Mouse (Mus musculus): ENCODE data around the gene Olfr523. TPM values are rescaled to one million over a fixed set of nuclear protein-coding genes. Genes with fewer than 3 reads are reported as not detected.

Gene Olfr523
- polyA plus RNA-seq, 1 experiment = not detected

GRCm38 (mm10) chr7:140208153-140208552 lies 35.1 kb downstream of the Olfr523 start:
- Histone ChIP-seq H3K4me3 (ENCODE audit: insufficient read depth, low read depth, low read length) (no peak overlapping the region), H3K4me1 (ENCODE audit: control insufficient read depth, insufficient read depth, low read length) (no peaks in the 10 kb centered on the region), H3K27ac (ENCODE audit: insufficient read depth, low read depth, low read length) (no peak overlapping the region)
- 74% methylated on average over 8 of the region's 8 CpGs for WGBS
- TF ChIP-seq POLR2A (IDR thresholded peaks at IDR 0.05; ENCODE audit: insufficient read depth, low read depth, low read length) (no peak), CTCF (IDR thresholded peaks at IDR 0.05; ENCODE audit: insufficient read depth, low read depth, low read length) (no peak)

GRCm38 (mm10) chr7:140208677-140209076 lies 35.7 kb downstream of the Olfr523 start:
- H3K4me1 ChIP-seq (ENCODE audit: control insufficient read depth, insufficient read depth, low read length) = no peaks in the 10 kb centered on the region
- 78% methylated on average over 3 of the region's 3 CpGs for WGBS
- no peak overlapping the region for H3K27ac ChIP-seq (ENCODE audit: insufficient read depth, low read depth, low read length)
- no peak overlapping the region for H3K4me3 ChIP-seq (ENCODE audit: insufficient read depth, low read depth, low read length)
- TF ChIP-seq POLR2A (IDR thresholded peaks at IDR 0.05; ENCODE audit: insufficient read depth, low read depth, low read length) (no peak), CTCF (IDR thresholded peaks at IDR 0.05; ENCODE audit: insufficient read depth, low read depth, low read length) (no peak)

- TF ChIP-seq POLR2A (IDR thresholded peaks at IDR 0.05; ENCODE audit: insufficient read depth, low read depth, low read length) = no peak
- TF ChIP-seq CTCF (IDR thresholded peaks at IDR 0.05; ENCODE audit: insufficient read depth, low read depth, low read length) = no peak
- Histone ChIP-seq H3K4me3 (ENCODE audit: insufficient read depth, low read depth, low read length) (no peak overlapping the region), H3K4me1 (ENCODE audit: control insufficient read depth, insufficient read depth, low read length) (no peaks in the 10 kb centered on the region), H3K27ac (ENCODE audit: insufficient read depth, low read depth, low read length) (no peak overlapping the region)
- WGBS = 86% methylated on average over 5 of the region's 5 CpGs
Observed at GRCm38 (mm10) chr7:140213841-140214240, 40.8 kb downstream of the Olfr523 start.

GRCm38 (mm10) chr7:140217967-140218366 lies 45.0 kb downstream of the Olfr523 start, which contains the start of gene Cd163l1:
Cd163l1 (plus strand) TSS chr7:140218267.
- WGBS = 83% methylated on average over 2 of the region's 2 CpGs
- TF ChIP-seq CTCF (IDR thresholded peaks at IDR 0.05; ENCODE audit: insufficient read depth, low read depth, low read length) = no peak
- no peak for TF ChIP-seq POLR2A (IDR thresholded peaks at IDR 0.05; ENCODE audit: insufficient read depth, low read depth, low read length)
- no peaks in the 10 kb centered on the region for H3K4me1 ChIP-seq (ENCODE audit: control insufficient read depth, insufficient read depth, low read length)
- H3K27ac ChIP-seq (ENCODE audit: insufficient read depth, low read depth, low read length) = no peak within 1 kb of the TSS
- no peak within 1 kb of the TSS for H3K4me3 ChIP-seq (ENCODE audit: insufficient read depth, low read depth, low read length)

- WGBS = 17% methylated on average over 1 of the region's 1 CpGs
- Histone ChIP-seq H3K4me1 (ENCODE audit: control insufficient read depth, insufficient read depth, low read length) (no peaks in the 10 kb centered on the region), H3K4me3 (ENCODE audit: insufficient read depth, low read depth, low read length) (no peak overlapping the region), H3K27ac (ENCODE audit: insufficient read depth, low read depth, low read length) (no peak overlapping the region)
- no peak for TF ChIP-seq POLR2A (IDR thresholded peaks at IDR 0.05; ENCODE audit: insufficient read depth, low read depth, low read length)
- no peak for TF ChIP-seq CTCF (IDR thresholded peaks at IDR 0.05; ENCODE audit: insufficient read depth, low read depth, low read length)
Observed at GRCm38 (mm10) chr7:140219268-140219667, 46.3 kb downstream of the Olfr523 start.

GRCm38 (mm10) chr7:140220375-140220774 lies 47.4 kb downstream of the Olfr523 start:
- 90% methylated on average over 4 of the region's 4 CpGs for WGBS
- TF ChIP-seq CTCF (IDR thresholded peaks at IDR 0.05; ENCODE audit: insufficient read depth, low read depth, low read length) (no peak), POLR2A (IDR thresholded peaks at IDR 0.05; ENCODE audit: insufficient read depth, low read depth, low read length) (no peak)
- Histone ChIP-seq H3K4me1 (ENCODE audit: control insufficient read depth, insufficient read depth, low read length) (no peaks in the 10 kb centered on the region), H3K4me3 (ENCODE audit: insufficient read depth, low read depth, low read length) (no peak overlapping the region), H3K27ac (ENCODE audit: insufficient read depth, low read depth, low read length) (no peak overlapping the region)

- no peak for TF ChIP-seq CTCF (IDR thresholded peaks at IDR 0.05; ENCODE audit: insufficient read depth, low read depth, low read length)
- no peak for TF ChIP-seq POLR2A (IDR thresholded peaks at IDR 0.05; ENCODE audit: insufficient read depth, low read depth, low read length)
- Histone ChIP-seq H3K27ac (ENCODE audit: insufficient read depth, low read depth, low read length) (no peak overlapping the region), H3K4me3 (ENCODE audit: insufficient read depth, low read depth, low read length) (no peak overlapping the region), H3K4me1 (ENCODE audit: control insufficient read depth, insufficient read depth, low read length) (no peaks in the 10 kb centered on the region)
- 82% methylated on average over 13 of the region's 13 CpGs for WGBS
Observed at GRCm38 (mm10) chr7:140224209-140224608, 51.2 kb downstream of the Olfr523 start.

Other genes starting within 250 kb of the Olfr523 start
- gene Utf1, start 229.4 kb upstream of the Olfr523 start, polyA plus RNA-seq (2012; ENCODE audit: insufficient read depth, insufficient read length, low replicate concordance, missing spikeins) = not detected in 2 replicates
- gene 6430531B16Rik, start 194.5 kb upstream of the Olfr523 start, polyA plus RNA-seq (2012; ENCODE audit: insufficient read depth, insufficient read length, low replicate concordance, missing spikeins) = not detected in 2 replicates
- not detected in 2 replicates for gene Adam8, start 180.7 kb upstream of the Olfr523 start, polyA plus RNA-seq (2012; ENCODE audit: insufficient read depth, insufficient read length, low replicate concordance, missing spikeins)
- gene Zfp511, start 136.8 kb upstream of the Olfr523 start, polyA plus RNA-seq (2012; ENCODE audit: insufficient read depth, insufficient read length, low replicate concordance, missing spikeins) = not detected in 2 replicates
- not detected in 2 replicates for gene Tubgcp2, start 136.5 kb upstream of the Olfr523 start, polyA plus RNA-seq (2012; ENCODE audit: insufficient read depth, insufficient read length, low replicate concordance, missing spikeins)
- gene Msx3, start 124.1 kb upstream of the Olfr523 start, polyA plus RNA-seq (2012; ENCODE audit: insufficient read depth, insufficient read length, low replicate concordance, missing spikeins) = not detected in 2 replicates
- not detected in 2 replicates for gene Caly, start 90.7 kb upstream of the Olfr523 start, polyA plus RNA-seq (2012; ENCODE audit: insufficient read depth, insufficient read length, low replicate concordance, missing spikeins)
- gene Prap1, start 79.8 kb upstream of the Olfr523 start, polyA plus RNA-seq (2012; ENCODE audit: insufficient read depth, insufficient read length, low replicate concordance, missing spikeins) = not detected in 2 replicates
- not detected in 2 replicates for gene Fuom, start 70.8 kb upstream of the Olfr523 start, polyA plus RNA-seq (2012; ENCODE audit: insufficient read depth, insufficient read length, low replicate concordance, missing spikeins)
- gene Paox, start 57.4 kb upstream of the Olfr523 start, polyA plus RNA-seq (2012; ENCODE audit: insufficient read depth, insufficient read length, low replicate concordance, missing spikeins) = not detected in 2 replicates
- not detected in 2 replicates for gene Echs1, start 56.7 kb upstream of the Olfr523 start, polyA plus RNA-seq (2012; ENCODE audit: insufficient read depth, insufficient read length, low replicate concordance, missing spikeins)
- not detected in 2 replicates for gene Mtg1, start 35.7 kb upstream of the Olfr523 start, polyA plus RNA-seq (2012; ENCODE audit: insufficient read depth, insufficient read length, low replicate concordance, missing spikeins)
- not detected in 2 replicates for gene Sprn, start 18.3 kb upstream of the Olfr523 start, polyA plus RNA-seq (2012; ENCODE audit: insufficient read depth, insufficient read length, low replicate concordance, missing spikeins)
- gene Olfr522, start 8.5 kb upstream of the Olfr523 start, polyA plus RNA-seq (2012; ENCODE audit: insufficient read depth, insufficient read length, low replicate concordance, missing spikeins) = not detected in 2 replicates
- gene Olfr524, start 32.7 kb downstream of the Olfr523 start, polyA plus RNA-seq (2012; ENCODE audit: insufficient read depth, insufficient read length, low replicate concordance, missing spikeins) = not detected in 2 replicates
- not detected in 2 replicates for gene Cd163l1, start 45.0 kb downstream of the Olfr523 start, polyA plus RNA-seq (2012; ENCODE audit: insufficient read depth, insufficient read length, low replicate concordance, missing spikeins)
- gene 5830411N06Rik, start 74.1 kb downstream of the Olfr523 start, polyA plus RNA-seq (2012; ENCODE audit: insufficient read depth, insufficient read length, low replicate concordance, missing spikeins) = not detected in 2 replicates
- not detected in 2 replicates for gene Olfr525, start 147.6 kb downstream of the Olfr523 start, polyA plus RNA-seq (2012; ENCODE audit: insufficient read depth, insufficient read length, low replicate concordance, missing spikeins)
- not detected in 2 replicates for gene Olfr527, start 160.8 kb downstream of the Olfr523 start, polyA plus RNA-seq (2012; ENCODE audit: insufficient read depth, insufficient read length, low replicate concordance, missing spikeins)
- not detected in 2 replicates for gene Olfr60, start 188.5 kb downstream of the Olfr523 start, polyA plus RNA-seq (2012; ENCODE audit: insufficient read depth, insufficient read length, low replicate concordance, missing spikeins)
- gene Olfr530, start 203.1 kb downstream of the Olfr523 start, polyA plus RNA-seq (2012; ENCODE audit: insufficient read depth, insufficient read length, low replicate concordance, missing spikeins) = not detected in 2 replicates
- gene Olfr531, start 229.7 kb downstream of the Olfr523 start, polyA plus RNA-seq (2012; ENCODE audit: insufficient read depth, insufficient read length, low replicate concordance, missing spikeins) = not detected in 2 replicates
- gene Olfr532, start 248.4 kb downstream of the Olfr523 start, polyA plus RNA-seq (2012; ENCODE audit: insufficient read depth, insufficient read length, low replicate concordance, missing spikeins) = not detected in 2 replicates

Data from olfactory bulb, adult 2 months (tissue).